Mouse (Mus musculus) spleen, postnatal 36 days (tissue): ENCODE measurements around the gene Lin9.
A peak's percentile ranks its signal among the peaks of the same experiment; 100 is the strongest.

Source experiments
- DNase-seq, 2 experiments: peaks; one replicate each; pipeline ENCODE4 v3.0.0; 2022; ENCODE audit warnings: low spot score in 2 of 2, mixed read lengths in 1 of 2

Gene Lin9

GRCm38 (mm10) chr1:180707368-180707767 lies 66.4 kb downstream of the Lin9 start:
- no peak for DNase-seq

- no peak for DNase-seq
Measured at GRCm38 (mm10) chr1:180707813-180708212, 66.9 kb downstream of the Lin9 start.

- no peak for DNase-seq
Measured at GRCm38 (mm10) chr1:180708935-180709776, 68.2 kb downstream of the Lin9 start.

- DNase-seq: no peak
Measured at GRCm38 (mm10) chr1:180718756-180719155, 77.8 kb downstream of the Lin9 start.

GRCm38 (mm10) chr1:180719483-180719882 lies 78.5 kb downstream of the Lin9 start:
- DNase-seq: no peak

- DNase-seq: peak; percentile 65 to 73
Measured at GRCm38 (mm10) chr1:180719951-180720689, 79.2 kb downstream of the Lin9 start.

GRCm38 (mm10) chr1:180722608-180723007 lies 81.7 kb downstream of the Lin9 start:
- no peak for DNase-seq

- peak; percentile 9 to 17 for DNase-seq
Measured at GRCm38 (mm10) chr1:180723701-180724238, 82.8 kb downstream of the Lin9 start.

- DNase-seq: peak; percentile 93 to 94
Measured at GRCm38 (mm10) chr1:180725704-180726179, 84.8 kb downstream of the Lin9 start, which contains the start of gene Acbd3. Gene Acbd3, plus strand, starts transcription at chr1:180726043.

- no peak for DNase-seq
Measured at GRCm38 (mm10) chr1:180726183-180726582, 85.2 kb downstream of the Lin9 start.

GRCm38 (mm10) chr1:180729231-180729630 lies 88.3 kb downstream of the Lin9 start:
- DNase-seq: no peak
